Mouse (Mus musculus): ENCODE results near the gene Kpna2. TPM values are rescaled to one million over a fixed set of nuclear protein-coding genes. Genes with fewer than 3 reads are reported as not detected.

Kpna2 gene
- total and polyA plus RNA-seq, 2 experiments: 17.0 to 32.2 TPM

DNA sequence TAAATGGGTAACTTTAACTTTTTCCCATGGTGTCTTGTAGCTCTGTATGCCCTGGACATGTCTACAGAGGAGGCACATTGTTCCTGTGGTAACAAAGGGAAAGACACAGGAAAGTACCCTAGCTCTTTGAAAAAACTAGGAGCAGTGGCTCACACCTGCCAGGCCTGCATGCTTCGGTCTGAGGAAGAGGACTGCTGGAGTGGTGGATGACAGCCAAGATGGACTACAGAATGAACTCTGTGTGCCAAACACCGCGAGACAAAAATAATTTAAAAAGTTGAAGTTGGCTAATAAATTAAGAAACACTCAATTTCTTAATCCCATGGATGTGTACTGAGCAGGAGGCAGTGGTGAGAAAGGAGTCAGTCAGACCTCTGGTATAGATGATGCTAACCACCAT lies 42.1 kb upstream of the Kpna2 start:
- H3K36me3 ChIP-seq (ENCODE audit: control insufficient read depth, insufficient read depth, low read length): peaks cover 12% of the 10 kb centered on the region; the same call in 1 of the 2 replicates
- 28% methylated on average over 3 of the region's 3 CpGs for WGBS

DNA sequence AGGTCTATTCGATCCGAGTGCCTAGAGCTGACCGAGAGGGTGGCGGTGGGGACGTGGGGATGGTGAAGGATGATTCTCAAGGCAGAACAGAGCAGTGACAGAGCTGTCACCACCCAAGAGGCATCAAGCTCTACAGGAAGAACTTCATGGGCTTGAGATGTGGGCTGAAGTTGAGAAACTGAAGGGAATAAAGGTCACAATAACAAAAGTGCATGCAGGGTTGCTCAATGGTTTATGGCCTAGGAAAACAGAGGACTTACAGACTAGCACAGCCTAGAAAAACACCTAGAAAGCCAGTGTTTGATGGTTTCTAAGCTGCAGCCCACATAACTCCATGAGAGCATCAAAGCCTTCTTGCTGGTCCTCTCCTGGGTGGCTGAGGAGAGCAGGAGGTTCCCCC lies 40.1 kb upstream of the Kpna2 start:
- WGBS: 93% methylated on average over 5 of the region's 5 CpGs
- peaks cover 16% of the 10 kb centered on the region; the same call in 1 of the 2 replicates for H3K36me3 ChIP-seq (ENCODE audit: control insufficient read depth, insufficient read depth, low read length)

More for the DNA sequence above, 42.1 kb upstream of the Kpna2 start:
- DNase-seq (ENCODE audit: extremely low read depth, low read depth, low spot score): peak; percentile 51
- Histone ChIP-seq H3K4me3 (ENCODE audit: insufficient read depth, low read depth, low read length) (no peak overlapping the region), H3K9ac (ENCODE audit: low read depth, low read length) (no peak overlapping the region), H3K27ac (replicated peaks; ENCODE audit: insufficient read depth, low read depth, low read length) (no peak overlapping the region), H3K4me1 (ENCODE audit: control insufficient read depth, insufficient read depth, low read length) (peaks cover 27% of the 10 kb centered on the region), H3K79me2 (ENCODE audit: control insufficient read depth, insufficient read depth, low read length) (no peaks in the 10 kb centered on the region), H3K27me3 (ENCODE audit: control insufficient read depth, insufficient read depth, low read length) (no peaks in the 10 kb centered on the region)
- TF ChIP-seq CTCF (IDR thresholded peaks at IDR 0.05; ENCODE audit: low read depth, low read length) (no peak), POLR2A (IDR thresholded peaks at IDR 0.05; ENCODE audit: extremely low read depth, insufficient read depth, low read length) (no peak)

DNA sequence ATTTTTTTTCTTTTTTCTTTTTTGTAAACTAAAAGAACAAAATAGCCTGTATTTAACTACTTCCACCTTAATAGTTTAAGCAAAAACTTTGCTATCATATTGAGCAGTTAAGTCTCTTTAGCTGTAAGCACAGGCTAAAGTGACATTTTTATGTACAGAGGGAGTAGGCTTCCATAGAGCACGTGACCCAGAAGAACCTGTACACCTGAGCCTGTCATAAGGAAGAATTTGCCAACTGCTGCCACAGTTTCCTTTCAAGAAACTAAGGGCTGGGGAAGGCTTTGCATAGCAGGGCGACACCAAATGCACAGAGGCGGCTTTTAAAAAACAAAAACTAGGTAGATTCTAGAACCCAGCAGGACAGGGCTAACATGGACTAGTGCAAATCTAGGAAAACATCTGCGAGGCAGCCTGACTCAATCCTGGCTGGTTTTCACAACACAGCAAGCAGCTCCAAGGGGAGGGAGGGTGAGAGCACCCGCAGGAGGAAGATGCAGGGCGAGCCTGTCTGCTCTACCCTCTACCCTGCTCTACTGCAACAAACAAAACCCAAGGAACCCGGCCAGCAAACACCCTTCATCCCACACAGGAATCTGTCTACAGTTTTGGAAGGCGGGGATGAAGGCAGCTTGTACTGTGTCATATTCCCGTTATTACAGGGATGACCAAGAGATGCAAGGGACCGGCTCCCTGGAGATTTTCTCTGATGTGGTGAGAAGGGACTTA lies 34.9 kb upstream of the Kpna2 start:
- TF ChIP-seq CTCF (IDR thresholded peaks at IDR 0.05; ENCODE audit: low read depth, low read length): no peak
- no peak for TF ChIP-seq POLR2A (IDR thresholded peaks at IDR 0.05; ENCODE audit: extremely low read depth, insufficient read depth, low read length)
- WGBS: 92% methylated on average over 10 of the region's 10 CpGs
- no peak for DNase-seq (ENCODE audit: extremely low read depth, low read depth, low spot score)

More for the DNA sequence above, 40.1 kb upstream of the Kpna2 start:
- no peak overlapping the region for H3K9ac ChIP-seq (ENCODE audit: low read depth, low read length)
- TF ChIP-seq CTCF (IDR thresholded peaks at IDR 0.05; ENCODE audit: low read depth, low read length) (no peak), POLR2A (IDR thresholded peaks at IDR 0.05; ENCODE audit: extremely low read depth, insufficient read depth, low read length) (no peak)
- H3K4me1 ChIP-seq (ENCODE audit: control insufficient read depth, insufficient read depth, low read length): peaks cover 13% of the 10 kb centered on the region; the same call in 1 of the 2 replicates
- peak overlapping the region; percentile 35 for H3K27ac ChIP-seq (replicated peaks; ENCODE audit: insufficient read depth, low read depth, low read length)
- no peak overlapping the region for H3K4me3 ChIP-seq (ENCODE audit: insufficient read depth, low read depth, low read length)
- H3K79me2 ChIP-seq (ENCODE audit: control insufficient read depth, insufficient read depth, low read length): no peaks in the 10 kb centered on the region
- DNase-seq (ENCODE audit: extremely low read depth, low read depth, low spot score): peak; percentile 81
- no peaks in the 10 kb centered on the region for H3K27me3 ChIP-seq (ENCODE audit: control insufficient read depth, insufficient read depth, low read length)

DNA sequence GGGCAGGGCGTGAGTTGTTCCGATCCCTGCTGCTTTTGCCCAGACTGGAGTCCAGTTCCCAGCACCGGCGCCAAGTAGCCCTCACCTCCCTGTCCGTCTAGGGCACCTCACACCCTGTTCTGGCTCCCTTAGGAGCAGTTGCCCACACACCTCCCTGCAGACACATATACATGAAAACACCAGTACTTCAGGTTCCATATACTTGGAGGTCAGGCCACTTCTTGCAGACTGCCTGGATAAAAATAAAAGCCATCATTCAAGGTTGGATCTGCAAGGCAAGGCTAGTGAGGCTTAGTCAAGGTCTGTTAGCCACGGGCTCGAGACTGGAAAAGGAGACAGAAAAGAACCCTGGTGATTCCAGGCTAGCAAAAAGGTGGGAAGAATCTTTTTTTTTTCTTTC lies 32.3 kb upstream of the Kpna2 start:
- peaks cover 4% of the 10 kb centered on the region; the same call in 1 of the 2 replicates for H3K36me3 ChIP-seq (ENCODE audit: control insufficient read depth, insufficient read depth, low read length)
- 58% methylated on average over 7 of the region's 7 CpGs for WGBS

More for the DNA sequence above, 34.9 kb upstream of the Kpna2 start:
- Histone ChIP-seq H3K4me1 (ENCODE audit: control insufficient read depth, insufficient read depth, low read length) (peaks cover 2% of the 10 kb centered on the region; the same call in 1 of the 2 replicates), H3K79me2 (ENCODE audit: control insufficient read depth, insufficient read depth, low read length) (no peaks in the 10 kb centered on the region), H3K9ac (ENCODE audit: low read depth, low read length) (no peak overlapping the region), H3K27me3 (ENCODE audit: control insufficient read depth, insufficient read depth, low read length) (no peaks in the 10 kb centered on the region), H3K4me3 (ENCODE audit: insufficient read depth, low read depth, low read length) (no peak overlapping the region), H3K36me3 (ENCODE audit: control insufficient read depth, insufficient read depth, low read length) (peaks cover 4% of the 10 kb centered on the region; the same call in 1 of the 2 replicates), H3K27ac (replicated peaks; ENCODE audit: insufficient read depth, low read depth, low read length) (no peak overlapping the region)

DNA sequence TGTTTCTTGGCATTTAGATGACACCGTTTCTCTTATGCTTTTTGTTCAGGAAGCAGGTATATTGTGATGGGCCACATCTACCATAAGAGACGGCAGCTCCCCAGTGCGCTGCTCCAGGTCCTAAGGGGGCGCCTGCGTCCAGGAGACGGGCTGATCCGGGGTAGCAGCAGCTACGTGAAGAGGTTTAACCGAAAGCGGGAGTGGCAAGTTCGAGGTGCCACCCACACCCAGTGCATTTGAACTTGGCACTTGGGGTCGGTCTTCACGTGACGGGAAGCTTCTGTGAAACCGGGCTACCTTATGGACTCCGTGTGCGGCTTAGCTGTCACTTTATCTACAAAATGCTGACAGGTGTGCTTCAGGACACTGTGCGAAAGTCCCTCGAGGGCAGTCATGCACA lies 30.2 kb upstream of the Kpna2 start:
- Histone ChIP-seq H3K4me3 (ENCODE audit: insufficient read depth, low read depth, low read length) (no peak overlapping the region), H3K27me3 (ENCODE audit: control insufficient read depth, insufficient read depth, low read length) (no peaks in the 10 kb centered on the region), H3K9ac (ENCODE audit: low read depth, low read length) (no peak overlapping the region), H3K36me3 (ENCODE audit: control insufficient read depth, insufficient read depth, low read length) (no peaks in the 10 kb centered on the region), H3K27ac (replicated peaks; ENCODE audit: insufficient read depth, low read depth, low read length) (no peak overlapping the region), H3K4me1 (ENCODE audit: control insufficient read depth, insufficient read depth, low read length) (0 out of 2 replicates have a peak, but pooled peaks cover 8% of the 10 kb centered on the region), H3K79me2 (ENCODE audit: control insufficient read depth, insufficient read depth, low read length) (no peaks in the 10 kb centered on the region)
- 80% methylated on average over 19 of the region's 19 CpGs for WGBS
- DNase-seq (ENCODE audit: extremely low read depth, low read depth, low spot score): no peak
- TF ChIP-seq CTCF (IDR thresholded peaks at IDR 0.05; ENCODE audit: low read depth, low read length): no peak

More for the DNA sequence above, 32.3 kb upstream of the Kpna2 start:
- H3K79me2 ChIP-seq (ENCODE audit: control insufficient read depth, insufficient read depth, low read length): no peaks in the 10 kb centered on the region
- no peaks in the 10 kb centered on the region for H3K27me3 ChIP-seq (ENCODE audit: control insufficient read depth, insufficient read depth, low read length)
- no peak overlapping the region for H3K4me3 ChIP-seq (ENCODE audit: insufficient read depth, low read depth, low read length)
- no peak overlapping the region for H3K27ac ChIP-seq (replicated peaks; ENCODE audit: insufficient read depth, low read depth, low read length)
- H3K4me1 ChIP-seq (ENCODE audit: control insufficient read depth, insufficient read depth, low read length): 0 out of 2 replicates have a peak, but pooled peaks cover 5% of the 10 kb centered on the region
- DNase-seq (ENCODE audit: extremely low read depth, low read depth, low spot score): no peak
- no peak overlapping the region for H3K9ac ChIP-seq (ENCODE audit: low read depth, low read length)
- TF ChIP-seq POLR2A (IDR thresholded peaks at IDR 0.05; ENCODE audit: extremely low read depth, insufficient read depth, low read length) (no peak), CTCF (IDR thresholded peaks at IDR 0.05; ENCODE audit: low read depth, low read length) (no peak)

DNA sequence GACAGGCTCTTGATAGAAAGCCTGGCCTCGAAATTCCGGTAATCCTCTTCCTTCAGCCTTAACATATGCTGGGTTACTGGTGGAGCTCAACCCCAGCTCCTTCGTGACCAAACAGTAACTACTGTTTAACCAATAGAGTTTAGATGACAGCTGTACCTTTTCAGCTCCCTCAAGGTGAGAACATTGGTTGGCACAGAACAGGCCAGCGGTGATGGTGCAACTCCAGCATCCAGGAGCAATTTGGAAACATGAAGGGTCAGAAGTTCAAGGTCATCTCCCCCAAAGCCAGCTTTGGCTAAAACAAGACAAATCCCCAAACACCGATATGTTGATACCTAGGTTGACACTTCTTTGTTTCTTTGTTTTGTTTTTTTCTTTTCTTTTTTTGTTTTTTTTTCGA lies 29.4 kb upstream of the Kpna2 start:
- no peaks in the 10 kb centered on the region for H3K27me3 ChIP-seq (ENCODE audit: control insufficient read depth, insufficient read depth, low read length)
- peak overlapping the region; percentile 66 for H3K27ac ChIP-seq (replicated peaks; ENCODE audit: insufficient read depth, low read depth, low read length)

More for the DNA sequence above, 29.4 kb upstream of the Kpna2 start:
- no peaks in the 10 kb centered on the region for H3K79me2 ChIP-seq (ENCODE audit: control insufficient read depth, insufficient read depth, low read length)
- 31% methylated on average over 6 of the region's 6 CpGs for WGBS
- H3K4me1 ChIP-seq (ENCODE audit: control insufficient read depth, insufficient read depth, low read length): 0 out of 2 replicates have a peak, but pooled peaks cover 8% of the 10 kb centered on the region
- no peak overlapping the region for H3K4me3 ChIP-seq (ENCODE audit: insufficient read depth, low read depth, low read length)
- no peaks in the 10 kb centered on the region for H3K36me3 ChIP-seq (ENCODE audit: control insufficient read depth, insufficient read depth, low read length)
- peak; percentile 91 for DNase-seq (ENCODE audit: extremely low read depth, low read depth, low spot score)
- H3K9ac ChIP-seq (ENCODE audit: low read depth, low read length): peak overlapping the region; percentile 73
- TF ChIP-seq CTCF (IDR thresholded peaks at IDR 0.05; ENCODE audit: low read depth, low read length) (no peak), POLR2A (IDR thresholded peaks at IDR 0.05; ENCODE audit: extremely low read depth, insufficient read depth, low read length) (no peak)

Data from liver, adult 2 months (tissue).